Mouse (Mus musculus): ENCODE measurements around the gene S100a2. TPM values are rescaled to one million over a fixed set of nuclear protein-coding genes. Genes with fewer than 3 reads are reported as not detected.

S100a2 gene
- polyA plus RNA-seq, 1 experiment = not detected

- Histone ChIP-seq H3K4me3 (ENCODE audit: low read depth, low read length) (no peak overlapping the region), H3K9me3 (replicated peaks; ENCODE audit: control insufficient read depth, insufficient read depth, low read length, poor library complexity, severe bottlenecking) (no peaks in the 10 kb centered on the region), H3K9ac (ENCODE audit: low read depth, poor library complexity, severe bottlenecking) (no peak overlapping the region), H3K27ac (ENCODE audit: insufficient read depth, low read length) (no peak overlapping the region), H3K36me3 (ENCODE audit: control insufficient read depth, insufficient read depth, low read length, poor library complexity, severe bottlenecking) (no peaks in the 10 kb centered on the region), H3K4me1 (ENCODE audit: control insufficient read depth, insufficient read depth, low read length) (peaks cover 2% of the 10 kb centered on the region), H3K27me3 (ENCODE audit: control insufficient read depth, insufficient read depth, low read length, poor library complexity, severe bottlenecking) (no peaks in the 10 kb centered on the region)
- TF ChIP-seq EP300 (IDR thresholded peaks at IDR 0.05; ENCODE audit: insufficient read depth, low read depth, low read length) (no peak), CTCF (IDR thresholded peaks at IDR 0.05; ENCODE audit: low read depth, low read length) (no peak), POLR2A (IDR thresholded peaks at IDR 0.05; ENCODE audit: insufficient read depth, low read length) (no peak)
Measured at GRCm38 (mm10) chr3:90614611-90615251, 24.7 kb downstream of the S100a2 start.

- no peaks in the 10 kb centered on the region for H3K36me3 ChIP-seq (ENCODE audit: control insufficient read depth, insufficient read depth, low read length, poor library complexity, severe bottlenecking)
- H3K9me3 ChIP-seq (replicated peaks; ENCODE audit: control insufficient read depth, insufficient read depth, low read length, poor library complexity, severe bottlenecking) = no peaks in the 10 kb centered on the region
- no peak overlapping the region for H3K27ac ChIP-seq (ENCODE audit: insufficient read depth, low read length)
- H3K27me3 ChIP-seq (ENCODE audit: control insufficient read depth, insufficient read depth, low read length, poor library complexity, severe bottlenecking) = no peaks in the 10 kb centered on the region
- H3K4me3 ChIP-seq (ENCODE audit: low read depth, low read length) = no peak overlapping the region
- TF ChIP-seq EP300 (IDR thresholded peaks at IDR 0.05; ENCODE audit: insufficient read depth, low read depth, low read length) (no peak), CTCF (IDR thresholded peaks at IDR 0.05; ENCODE audit: low read depth, low read length) (peak; percentile 80)
- H3K9ac ChIP-seq (ENCODE audit: low read depth, poor library complexity, severe bottlenecking) = no peak overlapping the region
- peaks cover 2% of the 10 kb centered on the region for H3K4me1 ChIP-seq (ENCODE audit: control insufficient read depth, insufficient read depth, low read length)
Measured at GRCm38 (mm10) chr3:90615415-90615814, 25.4 kb downstream of the S100a2 start.

GRCm38 (mm10) chr3:90615911-90616310 lies 25.9 kb downstream of the S100a2 start:
- Histone ChIP-seq H3K36me3 (ENCODE audit: control insufficient read depth, insufficient read depth, low read length, poor library complexity, severe bottlenecking) (no peaks in the 10 kb centered on the region), H3K4me3 (ENCODE audit: low read depth, low read length) (no peak overlapping the region), H3K27ac (ENCODE audit: insufficient read depth, low read length) (no peak overlapping the region), H3K27me3 (ENCODE audit: control insufficient read depth, insufficient read depth, low read length, poor library complexity, severe bottlenecking) (no peaks in the 10 kb centered on the region), H3K9ac (ENCODE audit: low read depth, poor library complexity, severe bottlenecking) (no peak overlapping the region), H3K9me3 (replicated peaks; ENCODE audit: control insufficient read depth, insufficient read depth, low read length, poor library complexity, severe bottlenecking) (no peaks in the 10 kb centered on the region), H3K4me1 (ENCODE audit: control insufficient read depth, insufficient read depth, low read length) (peaks cover 2% of the 10 kb centered on the region)
- TF ChIP-seq POLR2A (IDR thresholded peaks at IDR 0.05; ENCODE audit: insufficient read depth, low read length) (no peak), CTCF (IDR thresholded peaks at IDR 0.05; ENCODE audit: low read depth, low read length) (no peak), EP300 (IDR thresholded peaks at IDR 0.05; ENCODE audit: insufficient read depth, low read depth, low read length) (no peak)

- no peaks in the 10 kb centered on the region for H3K27me3 ChIP-seq (ENCODE audit: control insufficient read depth, insufficient read depth, low read length, poor library complexity, severe bottlenecking)
- TF ChIP-seq EP300 (IDR thresholded peaks at IDR 0.05; ENCODE audit: insufficient read depth, low read depth, low read length) = no peak
- peak; percentile 39 for TF ChIP-seq CTCF (IDR thresholded peaks at IDR 0.05; ENCODE audit: low read depth, low read length)
- no peak overlapping the region for H3K9ac ChIP-seq (ENCODE audit: low read depth, poor library complexity, severe bottlenecking)
- peaks cover 2% of the 10 kb centered on the region for H3K4me1 ChIP-seq (ENCODE audit: control insufficient read depth, insufficient read depth, low read length)
- no peak overlapping the region for H3K4me3 ChIP-seq (ENCODE audit: low read depth, low read length)
- H3K9me3 ChIP-seq (replicated peaks; ENCODE audit: control insufficient read depth, insufficient read depth, low read length, poor library complexity, severe bottlenecking) = no peaks in the 10 kb centered on the region
- H3K27ac ChIP-seq (ENCODE audit: insufficient read depth, low read length) = no peak overlapping the region
- no peaks in the 10 kb centered on the region for H3K36me3 ChIP-seq (ENCODE audit: control insufficient read depth, insufficient read depth, low read length, poor library complexity, severe bottlenecking)
Measured at GRCm38 (mm10) chr3:90617586-90617985, 27.5 kb downstream of the S100a2 start.

- Histone ChIP-seq H3K36me3 (ENCODE audit: control insufficient read depth, insufficient read depth, low read length, poor library complexity, severe bottlenecking) (no peaks in the 10 kb centered on the region), H3K4me3 (ENCODE audit: low read depth, low read length) (no peak overlapping the region), H3K27ac (ENCODE audit: insufficient read depth, low read length) (no peak overlapping the region), H3K9me3 (replicated peaks; ENCODE audit: control insufficient read depth, insufficient read depth, low read length, poor library complexity, severe bottlenecking) (no peaks in the 10 kb centered on the region), H3K27me3 (ENCODE audit: control insufficient read depth, insufficient read depth, low read length, poor library complexity, severe bottlenecking) (no peaks in the 10 kb centered on the region), H3K9ac (ENCODE audit: low read depth, poor library complexity, severe bottlenecking) (no peak overlapping the region), H3K4me1 (ENCODE audit: control insufficient read depth, insufficient read depth, low read length) (no peaks in the 10 kb centered on the region)
- TF ChIP-seq POLR2A (IDR thresholded peaks at IDR 0.05; ENCODE audit: insufficient read depth, low read length) = no peak
- no peak for TF ChIP-seq CTCF (IDR thresholded peaks at IDR 0.05; ENCODE audit: low read depth, low read length)
- no peak for TF ChIP-seq EP300 (IDR thresholded peaks at IDR 0.05; ENCODE audit: insufficient read depth, low read depth, low read length)
Measured at GRCm38 (mm10) chr3:90621552-90621951, 31.5 kb downstream of the S100a2 start.

- Histone ChIP-seq H3K9me3 (replicated peaks; ENCODE audit: control insufficient read depth, insufficient read depth, low read length, poor library complexity, severe bottlenecking) (no peaks in the 10 kb centered on the region), H3K4me1 (ENCODE audit: control insufficient read depth, insufficient read depth, low read length) (no peaks in the 10 kb centered on the region), H3K27ac (ENCODE audit: insufficient read depth, low read length) (no peak overlapping the region), H3K9ac (ENCODE audit: low read depth, poor library complexity, severe bottlenecking) (no peak overlapping the region), H3K4me3 (ENCODE audit: low read depth, low read length) (no peak overlapping the region), H3K36me3 (ENCODE audit: control insufficient read depth, insufficient read depth, low read length, poor library complexity, severe bottlenecking) (no peaks in the 10 kb centered on the region), H3K27me3 (ENCODE audit: control insufficient read depth, insufficient read depth, low read length, poor library complexity, severe bottlenecking) (no peaks in the 10 kb centered on the region)
- no peak for TF ChIP-seq EP300 (IDR thresholded peaks at IDR 0.05; ENCODE audit: insufficient read depth, low read depth, low read length)
- TF ChIP-seq CTCF (IDR thresholded peaks at IDR 0.05; ENCODE audit: low read depth, low read length) = no peak
- no peak for TF ChIP-seq POLR2A (IDR thresholded peaks at IDR 0.05; ENCODE audit: insufficient read depth, low read length)
Measured at GRCm38 (mm10) chr3:90623435-90624071, 33.5 kb downstream of the S100a2 start.

All from ES-Bruce4 (cell line).